Mouse (Mus musculus) intestine, embryonic 15.5 days (tissue): ENCODE data around the gene Reps2. TPM values are rescaled to one million over a fixed set of nuclear protein-coding genes. Genes with fewer than 3 reads are reported as not detected.

Experiments
- ATAC-seq: fragments of 200-750 bp; cut with Nextera tagmentation; 2 replicates; pipeline ENCODE4 v1.8.0; 2017; ENCODE audit warnings: moderate TSS enrichment, moderate library complexity
- H3K27ac ChIP-seq: fragments of 300-500 bp; sonication (generic); 2 replicates; pipeline ENCODE4 v1.5.1; 2015; ENCODE audit warnings: mild to moderate bottlenecking, inconsistent platforms
- H3K27me3 ChIP-seq: fragments of 300-500 bp; sonication (generic); replicated peaks from 2 replicates; pipeline ENCODE4 v1.6.1; 2015; ENCODE audit warnings: inconsistent platforms
- H3K36me3 ChIP-seq: fragments of 300-500 bp; sonication (generic); 2 replicates; pipeline ENCODE4 v1.6.1; 2015; ENCODE audit warnings: inconsistent platforms
- H3K4me1 ChIP-seq: fragments of 300-500 bp; sonication (generic); replicated peaks from 2 replicates; pipeline ENCODE4 v1.6.1; 2015; ENCODE audit warnings: inconsistent platforms
- H3K4me2 ChIP-seq: fragments of 300-500 bp; sonication (generic); replicated peaks from 2 replicates; pipeline ENCODE4 v1.6.1; 2015; ENCODE audit warnings: mild to moderate bottlenecking, inconsistent platforms
- H3K4me3 ChIP-seq: fragments of 300-500 bp; sonication (generic); replicated peaks from 2 replicates; pipeline ENCODE4 v1.5.1; 2015; ENCODE audit warnings: inconsistent platforms
- H3K9ac ChIP-seq: fragments of 300-500 bp; sonication (generic); 2 replicates; pipeline ENCODE4 v1.6.1; 2015; ENCODE audit warnings: inconsistent platforms
- H3K9me3 ChIP-seq: fragments of 300-500 bp; sonication (generic); 2 replicates; pipeline ENCODE4 v1.6.1; 2016; ENCODE audit warnings: inconsistent platforms
- WGBS: fragments of 180-500 bp; shearing (Covaris S2); methylation state at CpG from one replicate; pipeline ENCODE4 v1.1.7; 2015; 5-methylcytosine and 5-hydroxymethylcytosine counted together
- polyA plus RNA-seq: library from polyadenylated mRNA; unstranded; fragments of >200 nt; fragmentation: Nextera tagmentation; extraction: Ambion mirVana; gene quantifications from 2 replicates; pipeline ENCODE4 v1.2.1, GENCODE M21; 2015

Gene Reps2
- polyA plus RNA-seq, 1 experiment from 2014 or later = 0.48 TPM

GRCm38 (mm10) chrX:162380730-162381129, 262.7 kb downstream of the Reps2 start:
- no peak for ATAC-seq
- Histone ChIP-seq H3K27ac (no peak overlapping the region), H3K9me3 (no peaks in the 10 kb centered on the region), H3K4me3 (no peak overlapping the region), H3K27me3 (no peaks in the 10 kb centered on the region), H3K9ac (no peak overlapping the region), H3K4me2 (no peak overlapping the region), H3K4me1 (no peaks in the 10 kb centered on the region), H3K36me3 (no peaks in the 10 kb centered on the region)
- 98% methylated on average over 1 of the region's 1 CpGs for WGBS

DNA sequence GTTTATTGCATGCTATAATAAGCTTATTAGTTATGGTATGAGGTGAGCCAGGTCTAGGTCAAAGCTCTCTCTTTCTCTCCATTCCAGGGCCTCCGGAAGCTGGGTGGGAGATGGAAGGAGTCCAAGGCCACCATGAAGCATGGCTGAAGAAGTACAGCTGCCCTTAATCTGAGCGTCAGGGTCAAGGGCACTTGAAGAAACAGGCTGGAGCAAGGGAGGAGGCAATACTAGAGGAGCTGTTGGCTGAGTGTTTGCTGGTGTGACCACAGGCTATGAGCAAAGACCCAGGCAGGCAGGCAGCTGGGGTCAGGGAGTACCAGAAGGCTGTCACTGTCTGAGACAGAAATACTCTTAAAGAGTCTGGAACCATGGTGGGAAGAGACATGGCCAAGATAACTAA, 280.2 kb downstream of the Reps2 start:
- Histone ChIP-seq H3K4me3 (no peak overlapping the region), H3K36me3 (no peaks in the 10 kb centered on the region), H3K4me1 (no peaks in the 10 kb centered on the region), H3K27me3 (no peaks in the 10 kb centered on the region; the same call in 1 of the 2 replicates), H3K27ac (no peak overlapping the region), H3K9ac (no peak overlapping the region), H3K4me2 (no peak overlapping the region), H3K9me3 (no peaks in the 10 kb centered on the region)
- 48% methylated on average over 2 of the region's 2 CpGs for WGBS
- ATAC-seq = no peak

Other genes starting within 250 kb of the Reps2 start
- gene Rbbp7, start 116.8 kb upstream of the Reps2 start, polyA plus RNA-seq = 833 and 878 TPM in 2 replicates
- gene Txlng, start 185.8 kb upstream of the Reps2 start, polyA plus RNA-seq = 13.3 and 13.5 TPM in 2 replicates
- 31.8 and 37.5 TPM in 2 replicates for gene Syap1, start 244.8 kb upstream of the Reps2 start, polyA plus RNA-seq